ENCODE assay signal across 13 mouse cellular contexts in the genomic region with DNA sequence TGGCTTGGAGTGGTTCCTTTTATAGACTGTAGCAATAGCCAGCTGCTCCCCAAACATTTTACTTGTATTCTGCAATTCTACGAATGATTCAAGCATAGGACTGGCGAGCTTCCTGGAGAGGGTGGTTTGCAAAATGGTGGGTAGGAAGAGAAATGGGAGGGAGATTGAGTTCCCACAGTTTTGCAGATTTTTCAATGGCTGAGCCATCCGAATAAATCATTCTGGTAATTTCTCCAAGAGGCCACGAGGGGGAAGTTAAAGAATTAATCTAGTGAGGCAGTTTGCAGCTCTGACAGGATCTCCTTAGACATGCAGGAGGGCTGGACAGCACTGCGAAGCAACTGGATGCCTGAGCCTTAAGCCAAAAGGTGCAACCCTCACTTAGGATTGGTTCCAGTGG.
DNase-seq lines count a peak whose midpoint lies in the region; ATAC-seq and TF ChIP-seq lines count a peak whose summit lies in the region.
"Had no signal": no experiment of that assay in that cellular context is flagged by ENCODE, and none has a peak within 500 bp of the region (broad histone marks: within the 10 kb centered on the region; RNA-seq: fewer than 3 reads in every experiment).

No protein-coding gene starts in this region.

- H3K4me1 ChIP-seq in hindbrain, embryonic 15.5 days (replicated peaks) = peaks cover 39% of the 10 kb centered on the region
- H3K4me1 ChIP-seq in hindbrain, embryonic 12.5 days = peaks cover 33% of the 10 kb centered on the region
- H3K4me1 ChIP-seq in liver, postnatal 0 days (ENCODE audit: insufficient read depth) = no peaks in the 10 kb centered on the region
- H3K4me1 ChIP-seq: embryonic facial prominence, embryonic 15.5 days; liver, embryonic 13.5 days had no signal

- no peaks in the 10 kb centered on the region for H3K9me3 ChIP-seq in hindbrain, embryonic 15.5 days
- H3K9me3 ChIP-seq in hindbrain, embryonic 12.5 days (replicated peaks) = no peaks in the 10 kb centered on the region
- H3K9me3 ChIP-seq in liver, postnatal 0 days (ENCODE audit: low read length) = no peaks in the 10 kb centered on the region
- H3K9me3 ChIP-seq: embryonic facial prominence, embryonic 15.5 days; liver, embryonic 13.5 days had no signal

- H3K36me3 ChIP-seq in hindbrain, embryonic 15.5 days = peaks cover 4% of the 10 kb centered on the region; the same call in 1 of the 2 replicates
- no peaks in the 10 kb centered on the region for H3K36me3 ChIP-seq in hindbrain, embryonic 12.5 days
- H3K36me3 ChIP-seq in liver, postnatal 0 days (replicated peaks; ENCODE audit: insufficient read depth, low read length) = no peaks in the 10 kb centered on the region
- H3K36me3 ChIP-seq: embryonic facial prominence, embryonic 15.5 days; liver, embryonic 13.5 days had no signal

- TF ChIP-seq EP300 in liver, postnatal 0 days (IDR thresholded peaks at IDR 0.05; ENCODE audit: low read depth) = no peak

- no peaks in the 10 kb centered on the region for H3K27me3 ChIP-seq in hindbrain, embryonic 15.5 days
- H3K27me3 ChIP-seq in hindbrain, embryonic 12.5 days = 0 out of 2 replicates have a peak, but pooled peaks cover 4% of the 10 kb centered on the region
- no peaks in the 10 kb centered on the region for H3K27me3 ChIP-seq in liver, postnatal 0 days (ENCODE audit: insufficient read depth, low read length)
- H3K27me3 ChIP-seq: embryonic facial prominence, embryonic 15.5 days; liver, embryonic 13.5 days had no signal

- no peak for ATAC-seq in hindbrain, embryonic 15.5 days (ENCODE audit: low FRiP score, low read depth)
- ATAC-seq in hindbrain, embryonic 12.5 days (ENCODE audit: low FRiP score) = no peak
- no peak for ATAC-seq in liver, postnatal 0 days
- ATAC-seq in inflammation-experienced regulatory T-cells, adult 6 months = no peak
- ATAC-seq: forebrain, embryonic 16.5 days had no signal

- H3K27ac ChIP-seq in hindbrain, embryonic 15.5 days (replicated peaks) = 0 out of 2 replicates have a peak overlapping the region, but pooled peaks have one; percentile 43
- no peak overlapping the region for H3K27ac ChIP-seq in hindbrain, embryonic 12.5 days
- no peak overlapping the region for H3K27ac ChIP-seq in liver, postnatal 0 days (ENCODE audit: low read depth)
- H3K27ac ChIP-seq: embryonic facial prominence, embryonic 15.5 days; liver, embryonic 13.5 days had no signal

- DNase-seq in liver, postnatal 0 days = no peak
- no peak for DNase-seq in liver
- peak; percentile 15 for DNase-seq in adipocyte (ENCODE audit: low spot score)
- peak; percentile 47 for DNase-seq in retina, embryonic 14.5 days (ENCODE audit: low spot score)
- DNase-seq in adrenal gland, adult 18-20 months (ENCODE audit: low spot score in 2 of 2) = no peak
- DNase-seq: gastrocnemius, postnatal 25 days; liver, embryonic 13.5 days; spleen, adult 18-20 months had no signal

- WGBS in hindbrain, embryonic 15.5 days = 44% methylated on average over 5 of the region's 5 CpGs
- 70% methylated on average over 5 of the region's 5 CpGs for WGBS in hindbrain, embryonic 12.5 days
- WGBS in liver, postnatal 0 days (ENCODE audit: insufficient replicate concordance) = 33% methylated on average over 5 of the region's 5 CpGs

- H3K9ac ChIP-seq in hindbrain, embryonic 15.5 days = no peak overlapping the region
- no peak overlapping the region for H3K9ac ChIP-seq in hindbrain, embryonic 12.5 days
- no peak overlapping the region for H3K9ac ChIP-seq in liver, postnatal 0 days (replicated peaks)
- H3K9ac ChIP-seq: embryonic facial prominence, embryonic 15.5 days; liver, embryonic 13.5 days had no signal

- no peak overlapping the region for H3K4me3 ChIP-seq in hindbrain, embryonic 15.5 days
- H3K4me3 ChIP-seq in hindbrain, embryonic 12.5 days = no peak overlapping the region
- no peak overlapping the region for H3K4me3 ChIP-seq in liver, postnatal 0 days (ENCODE audit: low read depth, low read length)
- H3K4me3 ChIP-seq: embryonic facial prominence, embryonic 15.5 days; liver, embryonic 13.5 days had no signal

- TF ChIP-seq CTCF in liver, postnatal 0 days (IDR thresholded peaks at IDR 0.05; ENCODE audit: low read depth) = peak; percentile 29; the same call in 1 of the 2 replicates

- no peak overlapping the region for H3K4me2 ChIP-seq in hindbrain, embryonic 15.5 days
- no peak overlapping the region for H3K4me2 ChIP-seq in hindbrain, embryonic 12.5 days (replicated peaks)
- H3K4me2 ChIP-seq in liver, postnatal 0 days (ENCODE audit: low read depth, low read length) = no peak overlapping the region
- H3K4me2 ChIP-seq: embryonic facial prominence, embryonic 15.5 days; liver, embryonic 13.5 days had no signal

Comparison
In these comparisons a context has a peak if more than half of its experiments do, and no peak if none do; other contexts are left out.
1. DNase-seq: peak in adipocyte (single experiment) and retina, embryonic 14.5 days (single experiment); none in liver, postnatal 0 days (single experiment), liver (single experiment) and adrenal gland, adult 18-20 months (0 of 2).